Mouse (Mus musculus) bone marrow macrophage, adult 2 months (primary cell): Measurements from ENCODE around the gene 4833423E24Rik. TPM values are rescaled to one million over a fixed set of nuclear protein-coding genes. Genes with fewer than 3 reads are reported as not detected.

Experiments used
- H3K27ac ChIP-seq: 2 replicates; pipeline ENCODE4 v1.5.1; 2012; ENCODE audit warnings: low read depth, low read length; ENCODE audit not compliant: insufficient read depth
- H3K4me1 ChIP-seq: 2 replicates; pipeline ENCODE4 v1.6.1; 2012; ENCODE audit warnings: low read length; ENCODE audit not compliant: control insufficient read depth, insufficient read depth
- H3K4me3 ChIP-seq: 2 replicates; pipeline ENCODE4 v1.5.1; 2012; ENCODE audit warnings: mild to moderate bottlenecking, low read length, moderate library complexity; ENCODE audit not compliant: insufficient read depth
- CTCF ChIP-seq: IDR thresholded peaks from 2 replicates; pipeline ENCODE4 v1.5.1; 2012; ENCODE audit warnings: low read depth, mild to moderate bottlenecking, low read length, moderate library complexity
- POLR2A ChIP-seq: IDR thresholded peaks from 2 replicates; pipeline ENCODE4 v1.6.1; 2012; ENCODE audit warnings: mild to moderate bottlenecking, low read depth, low read length, borderline replicate concordance
- polyA plus RNA-seq: library from polyadenylated mRNA; stranded (reverse); fragments of >200 nt; gene quantifications from 2 replicates; pipeline ENCODE4 v1.2.4, GENCODE M21; 2012; ENCODE audit not compliant: missing spikeins, insufficient read depth, insufficient read length

The 4833423E24Rik gene
- polyA plus RNA-seq: not detected in 2 replicates

- TF ChIP-seq CTCF (no peak), POLR2A (no peak)
- no peaks in the 10 kb centered on the region for H3K4me1 ChIP-seq
Measured at GRCm38 (mm10) chr2:85518879-85519278, at the start of gene 4833423E24Rik. Gene 4833423E24Rik (minus strand): TSS chr2:85519024.

DNA sequence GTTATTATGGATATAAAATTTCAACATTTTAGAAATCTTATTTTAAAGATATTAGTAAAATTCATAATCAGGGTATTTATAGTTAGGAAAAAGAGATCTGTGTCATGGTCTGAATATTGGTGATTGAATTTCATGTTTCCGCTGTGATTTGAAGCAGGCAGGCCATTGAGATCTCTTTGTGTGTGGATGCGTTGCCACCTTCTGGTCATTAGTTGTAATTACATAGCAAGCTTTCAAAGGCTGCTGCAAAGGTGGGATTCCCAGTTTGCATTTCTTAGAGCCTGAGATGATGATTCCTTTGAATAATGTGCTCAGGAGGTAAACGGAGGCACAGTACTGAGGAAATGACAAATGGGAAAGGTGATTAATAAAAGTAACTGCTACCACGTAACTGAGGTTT lies 42.4 kb upstream of the 4833423E24Rik start:
- Histone ChIP-seq H3K27ac (no peak overlapping the region), H3K4me3 (no peak overlapping the region), H3K4me1 (no peaks in the 10 kb centered on the region)
- TF ChIP-seq POLR2A: no peak
- no peak for TF ChIP-seq CTCF

More at GRCm38 (mm10) chr2:85518879-85519278, at the start of gene 4833423E24Rik:
- Histone ChIP-seq H3K4me3 (no peak within 1 kb of the TSS), H3K27ac (no peak within 1 kb of the TSS)

- TF ChIP-seq CTCF (no peak), POLR2A (no peak)
- Histone ChIP-seq H3K27ac (no peak overlapping the region), H3K4me1 (no peaks in the 10 kb centered on the region), H3K4me3 (no peak overlapping the region)
Measured at GRCm38 (mm10) chr2:85560226-85560625, 41.4 kb upstream of the 4833423E24Rik start.

GRCm38 (mm10) chr2:85554806-85555205 lies 36.0 kb upstream of the 4833423E24Rik start:
- H3K27ac ChIP-seq: no peak overlapping the region
- TF ChIP-seq CTCF: no peak
- no peak for TF ChIP-seq POLR2A
- no peaks in the 10 kb centered on the region for H3K4me1 ChIP-seq
- no peak overlapping the region for H3K4me3 ChIP-seq

- H3K27ac ChIP-seq: no peak overlapping the region
- H3K4me1 ChIP-seq: no peaks in the 10 kb centered on the region
- TF ChIP-seq POLR2A (no peak), CTCF (no peak)
- H3K4me3 ChIP-seq: no peak overlapping the region
Measured at GRCm38 (mm10) chr2:85533934-85534333, 15.1 kb upstream of the 4833423E24Rik start.

- Histone ChIP-seq H3K4me1 (no peaks in the 10 kb centered on the region), H3K4me3 (no peak overlapping the region), H3K27ac (no peak overlapping the region)
- TF ChIP-seq POLR2A (no peak), CTCF (no peak)
Measured at GRCm38 (mm10) chr2:85532082-85532778, 13.4 kb upstream of the 4833423E24Rik start.

DNA sequence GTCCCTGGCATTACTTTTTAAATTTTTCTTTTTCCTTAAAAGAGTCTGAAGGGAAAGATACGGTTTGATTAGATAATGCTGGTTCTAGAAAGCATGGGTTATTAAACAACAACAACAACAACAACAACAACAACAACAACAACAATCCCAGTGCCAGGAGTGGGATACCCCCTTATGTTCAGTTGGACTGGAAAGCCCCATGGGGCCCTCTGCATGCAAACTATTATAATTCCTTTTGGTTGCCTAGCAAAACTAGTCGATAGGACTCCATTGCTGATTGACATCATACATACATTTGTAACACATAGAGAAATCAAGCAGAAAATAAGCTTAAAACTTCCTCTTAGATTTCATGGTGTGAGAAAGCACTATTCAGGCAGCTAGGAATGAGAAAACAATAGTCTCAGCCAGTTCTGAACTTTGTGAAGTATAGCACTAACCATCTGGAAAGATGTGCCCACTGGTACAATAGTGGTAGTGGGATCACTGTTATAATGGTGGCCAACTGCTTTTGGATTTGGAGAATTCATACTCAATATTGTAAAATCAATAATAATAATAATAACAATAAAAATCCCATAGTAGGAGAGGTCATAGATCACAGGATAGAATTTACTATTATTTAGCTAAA lies 4.2 kb upstream of the 4833423E24Rik start:
- Histone ChIP-seq H3K4me3 (no peak overlapping the region), H3K4me1 (no peaks in the 10 kb centered on the region), H3K27ac (no peak overlapping the region)
- TF ChIP-seq POLR2A (no peak), CTCF (no peak)

DNA sequence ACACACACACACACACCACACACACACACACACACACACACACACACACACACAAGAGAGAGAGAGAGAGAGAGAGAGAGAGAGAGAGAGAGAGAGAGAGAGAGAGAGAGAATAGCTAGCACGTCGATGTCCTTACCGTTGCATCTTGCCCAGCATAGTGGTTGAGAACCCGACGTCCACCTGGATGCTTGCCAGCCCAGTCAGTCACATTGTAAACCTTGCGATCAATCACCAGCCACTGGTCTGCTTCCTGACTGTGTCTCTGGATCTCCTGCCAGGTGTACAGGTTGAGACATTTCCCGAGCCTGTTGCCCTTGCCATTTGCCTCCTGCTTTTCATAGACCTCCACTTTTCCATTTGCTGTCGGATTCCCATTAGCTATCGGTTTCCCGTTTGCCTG lies 532 bp downstream of the 4833423E24Rik start:
- no peak overlapping the region for H3K27ac ChIP-seq
- TF ChIP-seq POLR2A (no peak), CTCF (no peak)

GRCm38 (mm10) chr2:85510376-85510775 lies 8.4 kb downstream of the 4833423E24Rik start:
- no peak overlapping the region for H3K4me3 ChIP-seq
- TF ChIP-seq CTCF (no peak), POLR2A (no peak)
- H3K27ac ChIP-seq: no peak overlapping the region
- H3K4me1 ChIP-seq: no peaks in the 10 kb centered on the region

More for the DNA sequence above, 532 bp downstream of the 4833423E24Rik start:
- Histone ChIP-seq H3K4me1 (no peaks in the 10 kb centered on the region), H3K4me3 (no peak overlapping the region)

GRCm38 (mm10) chr2:85490396-85490795 lies 28.4 kb downstream of the 4833423E24Rik start:
- Histone ChIP-seq H3K4me3 (no peak overlapping the region), H3K4me1 (no peaks in the 10 kb centered on the region), H3K27ac (no peak overlapping the region)
- no peak for TF ChIP-seq CTCF
- no peak for TF ChIP-seq POLR2A
